Mouse (Mus musculus) retina, adult 2 months (tissue): ENCODE data around the gene 1700008O03Rik.

Experiments
- DNase-seq: peaks from one replicate; pipeline ENCODE4 v3.0.0-alpha.2; 2012; ENCODE audit warnings: low read depth, low spot score

1700008O03Rik gene

GRCm38 (mm10) chr7:44385720-44386119, at the start of gene 1700008O03Rik:
Gene 1700008O03Rik, minus strand, starts transcription at chr7:44385820.
- no peak for DNase-seq

GRCm38 (mm10) chr7:44434089-44434488, 48.5 kb upstream of the 1700008O03Rik start:
- no peak for DNase-seq

- no peak for DNase-seq
These were observed 47.8 kb upstream of the 1700008O03Rik start for GRCm38 (mm10) chr7:44433371-44433770.

- no peak for DNase-seq
These were observed 46.9 kb upstream of the 1700008O03Rik start for GRCm38 (mm10) chr7:44432550-44432949.

- no peak for DNase-seq
These were observed 44.2 kb upstream of the 1700008O03Rik start for GRCm38 (mm10) chr7:44429534-44430488.

GRCm38 (mm10) chr7:44428968-44429521, 43.4 kb upstream of the 1700008O03Rik start, which contains the start of gene Lrrc4b:
Gene Lrrc4b, plus strand, starts transcription at chr7:44429018.
- DNase-seq = no peak

- DNase-seq = no peak
These were observed 42.7 kb upstream of the 1700008O03Rik start for GRCm38 (mm10) chr7:44428171-44428950.

- no peak for DNase-seq
These were observed 42.0 kb upstream of the 1700008O03Rik start for GRCm38 (mm10) chr7:44427666-44428065.

GRCm38 (mm10) chr7:44413307-44413706, 27.7 kb upstream of the 1700008O03Rik start:
- no peak for DNase-seq

- DNase-seq = no peak
These were observed 25.5 kb upstream of the 1700008O03Rik start for GRCm38 (mm10) chr7:44411144-44411543.

GRCm38 (mm10) chr7:44406015-44406355, 20.4 kb upstream of the 1700008O03Rik start:
- no peak for DNase-seq

- peak; percentile 86 for DNase-seq
These were observed 19.9 kb upstream of the 1700008O03Rik start for GRCm38 (mm10) chr7:44405346-44406014.

- DNase-seq = no peak
These were observed 16.1 kb upstream of the 1700008O03Rik start for GRCm38 (mm10) chr7:44401673-44402072.

- no peak for DNase-seq
These were observed 12.9 kb upstream of the 1700008O03Rik start for GRCm38 (mm10) chr7:44398570-44398969.

GRCm38 (mm10) chr7:44393284-44393683, 7.7 kb upstream of the 1700008O03Rik start:
- no peak for DNase-seq

- DNase-seq = no peak
These were observed 6.7 kb upstream of the 1700008O03Rik start for GRCm38 (mm10) chr7:44392341-44392740.

GRCm38 (mm10) chr7:44391831-44392230, 6.2 kb upstream of the 1700008O03Rik start:
- DNase-seq = no peak

GRCm38 (mm10) chr7:44384716-44385059, 932 bp downstream of the 1700008O03Rik start:
- DNase-seq = no peak

- DNase-seq = peak; percentile 64
These were observed 1.5 kb downstream of the 1700008O03Rik start, which contains the start of gene Syt3 for GRCm38 (mm10) chr7:44383980-44384715. Gene Syt3, plus strand, starts transcription at chr7:44384102.

- no peak for DNase-seq
These were observed 3.1 kb downstream of the 1700008O03Rik start for GRCm38 (mm10) chr7:44382541-44382940.

GRCm38 (mm10) chr7:44378290-44378689, 7.3 kb downstream of the 1700008O03Rik start:
- no peak for DNase-seq
